Mouse (Mus musculus) left cerebral cortex, postnatal 10 days (tissue): Measurements from ENCODE around the gene Tfec. TPM values are rescaled to one million over a fixed set of nuclear protein-coding genes. Genes with fewer than 3 reads are reported as not detected.

Experiments used
- DNase-seq, 2 experiments: peaks; one replicate each; pipeline ENCODE4 v3.0.0; 2021 to 2022; ENCODE audit warnings: low spot score in 2 of 2, mixed read lengths in 1 of 2; ENCODE audit errors: extremely low spot score in 1 of 2
- intact Hi-C: fragments of 180-260 bp; cut with DNase I; formaldehyde crosslinking; loops from one replicate; pipeline ENCODE4 v1.15.1; 2025
- total RNA-seq, 2 experiments: library from RNA; stranded (reverse); gene quantifications; 2 replicates each; pipeline ENCODE4 v1.2.3; 2021

The Tfec gene
- total RNA-seq, 2 experiments from 2014 or later: 0.20 TPM; not detected in 1

- intact Hi-C loops: loop anchor here (10.0 kb wide), 1 partner anchor 472 kb away; no protein-coding TSS in a partner anchor
Observed at GRCm38 (mm10) chr6:16806302-16806701, 91.9 kb downstream of the Tfec start.

GRCm38 (mm10) chr6:16797669-16798068 is 100.6 kb downstream of the Tfec start:
- peak; percentile 26 to 31 for DNase-seq
- intact Hi-C loops: loop anchor here (10.0 kb wide), 1 partner anchor 243 kb away; no protein-coding TSS in a partner anchor

More at GRCm38 (mm10) chr6:16806302-16806701, 91.9 kb downstream of the Tfec start:
- no peak for DNase-seq

GRCm38 (mm10) chr6:16796914-16797313 is 101.3 kb downstream of the Tfec start:
- intact Hi-C loops: loop anchor here (10.0 kb wide), 1 partner anchor 242 kb away; no protein-coding TSS in a partner anchor
- no peak for DNase-seq

GRCm38 (mm10) chr6:16794036-16794435 is 104.2 kb downstream of the Tfec start:
- no peak for DNase-seq
- intact Hi-C loops: loop anchor here (10.0 kb wide), 1 partner anchor 239 kb away; no protein-coding TSS in a partner anchor

- no peak for DNase-seq
- intact Hi-C loops: no loop called here
Observed at GRCm38 (mm10) chr6:16785166-16785565, 113.1 kb downstream of the Tfec start.

Other genes with a start within 250 kb of the Tfec start
- 1 to 10 TPM; 7.0 to 8.2 TPM for gene Tes, start 166.7 kb upstream of the Tfec start, total RNA-seq